Mouse (Mus musculus) liver, embryonic 15.5 days (tissue): Measurements from ENCODE around the gene Rer1. TPM values are rescaled to one million over a fixed set of nuclear protein-coding genes. Genes with fewer than 3 reads are reported as not detected.

ENCODE experiments used
- ATAC-seq: fragments of 200-750 bp; cut with Nextera tagmentation; 2 replicates; pipeline ENCODE4 v1.8.0; 2017; ENCODE audit warnings: moderate number of reproducible peaks, mild to moderate bottlenecking, moderate library complexity; ENCODE audit not compliant: insufficient read depth
- H3K27ac ChIP-seq: fragments of 300-500 bp; sonication (generic); replicated peaks from 2 replicates; pipeline ENCODE4 v1.5.1; 2015; ENCODE audit warnings: mild to moderate bottlenecking, inconsistent platforms
- H3K27me3 ChIP-seq: fragments of 300-500 bp; sonication (generic); 2 replicates; pipeline ENCODE4 v1.6.1; 2015; ENCODE audit warnings: mild to moderate bottlenecking, inconsistent platforms
- H3K36me3 ChIP-seq: fragments of 300-500 bp; sonication (generic); replicated peaks from 2 replicates; pipeline ENCODE4 v1.6.1; 2015; ENCODE audit warnings: moderate library complexity, mild to moderate bottlenecking, inconsistent platforms
- H3K4me1 ChIP-seq: fragments of 300-500 bp; sonication (generic); replicated peaks from 2 replicates; pipeline ENCODE4 v1.6.1; 2015; ENCODE audit warnings: inconsistent platforms
- H3K4me2 ChIP-seq: fragments of 300-500 bp; sonication (generic); 2 replicates; pipeline ENCODE4 v1.6.1; 2015; ENCODE audit warnings: moderate library complexity, mild to moderate bottlenecking, inconsistent platforms
- H3K4me3 ChIP-seq: fragments of 300-500 bp; sonication (generic); replicated peaks from 2 replicates; pipeline ENCODE4 v1.5.1; 2015; ENCODE audit warnings: mild to moderate bottlenecking, inconsistent platforms
- H3K9ac ChIP-seq: fragments of 300-500 bp; sonication (generic); 2 replicates; pipeline ENCODE4 v1.6.1; 2015; ENCODE audit warnings: moderate library complexity, mild to moderate bottlenecking, inconsistent platforms
- H3K9me3 ChIP-seq: fragments of 300-500 bp; sonication (generic); replicated peaks from 2 replicates; pipeline ENCODE4 v1.6.1; 2016; ENCODE audit warnings: inconsistent platforms
- WGBS: fragments of 180-500 bp; shearing (Covaris S2); methylation state at CpG from one replicate; pipeline ENCODE4 v1.1.7; 2015; ENCODE audit warnings: mixed read lengths; ENCODE audit not compliant: insufficient replicate concordance; 5-methylcytosine and 5-hydroxymethylcytosine counted together
- polyA plus RNA-seq: library from polyadenylated mRNA; unstranded; fragments of >200 nt; fragmentation: Nextera tagmentation; extraction: Ambion mirVana; gene quantifications from 2 replicates; pipeline ENCODE4 v1.2.1, GENCODE M21; 2015

The Rer1 gene
- polyA plus RNA-seq, 1 experiment from 2014 or later: 81.0 TPM

GRCm38 (mm10) chr4:155109471-155109870 is 23.3 kb upstream of the Rer1 start:
- Histone ChIP-seq H3K4me2 (no peak overlapping the region), H3K4me1 (peaks cover 7% of the 10 kb centered on the region), H3K9me3 (no peaks in the 10 kb centered on the region), H3K36me3 (no peaks in the 10 kb centered on the region), H3K4me3 (no peak overlapping the region), H3K27me3 (no peaks in the 10 kb centered on the region), H3K9ac (no peak overlapping the region), H3K27ac (no peak overlapping the region)
- no peak for ATAC-seq
- WGBS: 74% methylated on average over 5 of the region's 5 CpGs

DNA sequence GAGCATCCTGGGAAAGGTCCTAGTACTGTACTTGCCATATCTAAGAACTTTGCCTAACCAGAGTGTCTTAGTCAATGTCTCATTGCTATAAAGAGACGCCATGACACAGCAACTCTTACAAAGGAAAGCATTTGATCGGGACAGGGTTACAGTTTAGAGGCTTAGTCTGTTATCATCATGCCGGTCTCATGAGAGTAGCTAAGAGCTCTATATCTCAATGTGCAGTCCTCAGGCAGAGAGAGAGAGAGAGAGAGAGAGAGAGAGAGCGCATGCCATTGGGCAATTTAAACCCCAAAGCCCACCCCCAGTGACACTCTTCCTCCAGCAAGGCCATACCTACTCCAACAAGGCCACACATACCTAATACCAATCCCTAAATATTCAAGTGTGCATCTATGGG is 21.7 kb upstream of the Rer1 start:
- peaks cover 7% of the 10 kb centered on the region for H3K4me1 ChIP-seq
- no peak overlapping the region for H3K9ac ChIP-seq
- WGBS: 35% methylated on average over 4 of the region's 4 CpGs
- ATAC-seq: peak; percentile 74
- no peak overlapping the region for H3K4me3 ChIP-seq
- no peaks in the 10 kb centered on the region for H3K9me3 ChIP-seq
- 0 out of 2 replicates have a peak overlapping the region, but pooled peaks have one; percentile 19 for H3K27ac ChIP-seq
- H3K4me2 ChIP-seq: no peak overlapping the region
- H3K27me3 ChIP-seq: no peaks in the 10 kb centered on the region
- no peaks in the 10 kb centered on the region for H3K36me3 ChIP-seq

DNA sequence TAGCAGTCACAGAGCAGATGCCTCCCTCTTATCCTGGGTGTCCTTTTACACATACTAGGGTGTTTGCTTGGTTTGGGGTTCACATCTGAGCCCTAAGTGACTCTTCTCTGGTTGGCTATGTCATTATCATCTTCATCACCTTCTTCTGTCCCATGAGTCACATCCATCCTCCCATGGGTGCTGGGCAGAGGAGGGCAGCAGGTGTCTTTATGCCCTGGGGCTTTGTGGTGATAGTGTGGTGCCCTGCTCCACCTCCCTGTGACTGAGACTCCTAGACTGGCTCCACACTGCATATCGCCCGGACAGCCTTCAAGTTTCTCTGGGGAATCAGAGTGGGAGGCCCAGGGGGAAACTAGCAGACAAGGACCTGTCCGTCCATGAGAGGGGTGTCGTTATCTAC is 12.4 kb upstream of the Rer1 start:
- no peaks in the 10 kb centered on the region for H3K27me3 ChIP-seq
- no peaks in the 10 kb centered on the region for H3K9me3 ChIP-seq
- 50% methylated on average over 4 of the region's 4 CpGs for WGBS
- H3K4me3 ChIP-seq: no peak overlapping the region
- no peak for ATAC-seq
- H3K4me2 ChIP-seq: no peak overlapping the region
- H3K27ac ChIP-seq: no peak overlapping the region
- H3K4me1 ChIP-seq: no peaks in the 10 kb centered on the region
- no peak overlapping the region for H3K9ac ChIP-seq
- H3K36me3 ChIP-seq: no peaks in the 10 kb centered on the region

GRCm38 (mm10) chr4:155097452-155097851 is 11.3 kb upstream of the Rer1 start:
- H3K27me3 ChIP-seq: no peaks in the 10 kb centered on the region
- H3K9ac ChIP-seq: no peak overlapping the region
- H3K27ac ChIP-seq: no peak overlapping the region
- WGBS: 47% methylated on average over 6 of the region's 6 CpGs
- no peak for ATAC-seq
- no peak overlapping the region for H3K4me2 ChIP-seq
- H3K4me3 ChIP-seq: no peak overlapping the region
- H3K36me3 ChIP-seq: no peaks in the 10 kb centered on the region
- H3K9me3 ChIP-seq: no peaks in the 10 kb centered on the region
- H3K4me1 ChIP-seq: no peaks in the 10 kb centered on the region

GRCm38 (mm10) chr4:155095967-155096366 is 9.8 kb upstream of the Rer1 start:
- 70% methylated on average over 8 of the region's 8 CpGs for WGBS

DNA sequence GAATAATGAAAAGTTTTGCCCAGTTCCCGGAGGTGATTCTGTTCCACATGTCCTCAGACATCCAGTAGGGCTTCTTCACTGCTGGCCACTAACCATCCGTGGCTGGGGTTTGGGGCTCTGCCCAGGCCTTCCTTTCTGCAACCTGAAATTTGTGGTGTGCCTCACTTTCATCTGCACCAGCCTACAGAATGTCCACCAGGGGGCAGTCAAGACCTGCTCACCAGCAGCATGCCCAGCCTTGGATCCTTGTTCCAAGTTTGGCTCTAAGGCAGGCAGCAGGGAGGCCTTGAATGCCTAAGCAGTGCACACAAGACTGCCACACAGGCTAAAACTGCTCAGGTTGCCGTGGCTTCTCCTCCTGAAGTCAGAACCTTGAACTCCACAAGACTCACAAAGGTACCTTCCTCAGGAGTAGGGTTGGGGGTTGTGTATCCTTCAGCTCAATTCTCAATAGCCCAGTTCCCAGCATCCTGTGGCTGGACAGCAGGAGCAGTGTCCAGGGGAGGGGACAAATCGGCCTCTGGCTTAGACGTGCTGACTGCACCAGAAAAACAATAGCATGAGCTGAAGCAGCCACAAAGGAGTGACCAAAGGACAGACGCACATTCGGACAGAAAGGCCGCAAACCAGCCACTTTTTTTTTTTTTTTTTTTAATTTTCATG is 9.2 kb upstream of the Rer1 start:
- H3K27me3 ChIP-seq: no peaks in the 10 kb centered on the region
- H3K27ac ChIP-seq: no peak overlapping the region
- no peak overlapping the region for H3K4me2 ChIP-seq
- H3K36me3 ChIP-seq: no peaks in the 10 kb centered on the region
- no peaks in the 10 kb centered on the region for H3K9me3 ChIP-seq
- no peak overlapping the region for H3K4me3 ChIP-seq
- peak; percentile 35; the same call in 1 of the 2 replicates for ATAC-seq
- 44% methylated on average over 8 of the region's 8 CpGs for WGBS
- no peaks in the 10 kb centered on the region for H3K4me1 ChIP-seq
- H3K9ac ChIP-seq: no peak overlapping the region

More at GRCm38 (mm10) chr4:155095967-155096366, 9.8 kb upstream of the Rer1 start:
- H3K9ac ChIP-seq: no peak overlapping the region
- H3K36me3 ChIP-seq: no peaks in the 10 kb centered on the region
- no peaks in the 10 kb centered on the region for H3K4me1 ChIP-seq
- H3K27me3 ChIP-seq: no peaks in the 10 kb centered on the region
- no peak overlapping the region for H3K4me3 ChIP-seq
- no peak for ATAC-seq
- H3K9me3 ChIP-seq: no peaks in the 10 kb centered on the region
- no peak overlapping the region for H3K27ac ChIP-seq
- H3K4me2 ChIP-seq: no peak overlapping the region

GRCm38 (mm10) chr4:155094565-155094964 is 8.4 kb upstream of the Rer1 start:
- Histone ChIP-seq H3K9me3 (no peaks in the 10 kb centered on the region), H3K4me1 (no peaks in the 10 kb centered on the region), H3K4me2 (no peak overlapping the region), H3K36me3 (no peaks in the 10 kb centered on the region), H3K4me3 (no peak overlapping the region), H3K27ac (no peak overlapping the region), H3K27me3 (no peaks in the 10 kb centered on the region), H3K9ac (no peak overlapping the region)
- ATAC-seq: peak; percentile 47; the same call in 1 of the 2 replicates
- WGBS: 57% methylated on average over 3 of the region's 3 CpGs

DNA sequence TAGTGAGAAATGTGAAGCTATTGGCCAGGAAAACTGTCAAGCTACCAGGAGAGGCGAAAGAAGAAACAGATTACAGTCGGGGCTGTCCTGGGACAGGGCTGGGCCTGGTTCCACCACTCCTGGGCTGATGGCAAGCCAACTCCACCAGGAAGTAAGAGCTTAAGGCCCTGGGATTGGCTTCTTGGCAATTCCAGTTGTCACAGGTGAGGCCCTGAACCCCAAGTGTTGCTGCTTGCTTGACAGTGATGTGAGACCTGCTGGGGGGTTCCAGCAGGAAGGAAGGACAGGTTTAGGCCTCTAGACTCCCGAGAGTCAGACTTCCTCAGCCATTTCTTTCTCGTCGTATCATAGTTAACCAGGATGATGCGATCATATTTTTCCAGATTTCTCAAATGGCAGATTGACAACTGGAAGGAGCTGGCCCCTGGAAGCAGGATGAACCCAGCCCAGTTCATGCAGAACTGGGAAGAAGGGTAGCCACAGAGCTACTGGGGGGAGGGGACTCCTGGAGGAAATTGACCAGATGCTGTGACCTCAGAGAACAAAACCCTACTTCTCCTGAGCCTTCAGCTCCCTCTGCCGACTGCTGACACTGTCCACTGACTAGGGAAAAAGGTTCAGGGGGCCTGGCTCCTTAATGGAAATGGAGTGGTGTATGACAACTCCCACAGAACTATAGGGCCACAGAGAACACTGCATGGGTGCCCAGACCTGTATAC is 7.4 kb upstream of the Rer1 start:
- no peak overlapping the region for H3K27ac ChIP-seq
- no peak overlapping the region for H3K4me3 ChIP-seq
- H3K36me3 ChIP-seq: no peaks in the 10 kb centered on the region
- no peaks in the 10 kb centered on the region for H3K27me3 ChIP-seq
- ATAC-seq: no peak
- no peaks in the 10 kb centered on the region for H3K4me1 ChIP-seq
- H3K9me3 ChIP-seq: no peaks in the 10 kb centered on the region
- no peak overlapping the region for H3K9ac ChIP-seq
- no peak overlapping the region for H3K4me2 ChIP-seq
- 53% methylated on average over 7 of the region's 7 CpGs for WGBS

DNA sequence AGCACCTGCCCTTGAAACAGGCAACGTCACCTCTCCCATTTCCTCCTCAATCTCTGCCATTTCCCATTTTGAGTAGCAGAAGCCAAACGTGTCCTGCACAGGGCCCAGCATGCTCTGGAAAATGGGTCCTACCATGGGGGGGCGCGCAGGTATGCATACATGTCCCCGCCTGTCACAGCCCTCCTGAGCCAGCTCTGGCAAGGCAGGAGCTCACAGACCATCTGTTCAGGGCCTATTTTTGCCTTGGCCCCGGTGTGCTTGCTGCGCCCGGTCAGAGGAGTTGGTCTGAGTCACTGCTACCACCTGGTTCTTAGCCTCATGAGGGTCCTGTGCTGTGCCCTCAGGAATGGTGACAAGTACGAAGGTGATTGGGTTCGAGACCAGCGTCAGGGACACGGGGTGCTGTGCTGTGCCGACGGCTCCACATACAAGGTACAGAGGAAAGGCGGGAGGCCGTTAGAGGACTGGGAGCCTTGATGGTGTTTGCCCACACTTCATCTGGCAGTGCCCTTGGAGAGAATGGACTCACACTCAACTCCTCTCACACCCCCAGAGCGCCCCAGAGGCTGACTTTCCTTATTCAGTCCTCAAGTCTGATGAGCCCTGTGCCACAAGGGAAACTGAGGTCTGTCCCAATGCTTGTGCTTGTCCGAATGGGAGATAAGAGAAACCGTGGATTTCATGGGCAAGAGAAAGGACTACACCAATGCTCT is 6.7 kb upstream of the Rer1 start:
- H3K4me1 ChIP-seq: no peaks in the 10 kb centered on the region
- WGBS: 77% methylated on average over 19 of the region's 19 CpGs
- H3K9ac ChIP-seq: no peak overlapping the region
- no peaks in the 10 kb centered on the region for H3K9me3 ChIP-seq
- no peak overlapping the region for H3K4me3 ChIP-seq
- H3K4me2 ChIP-seq: no peak overlapping the region
- ATAC-seq: no peak
- no peak overlapping the region for H3K27ac ChIP-seq
- no peaks in the 10 kb centered on the region for H3K36me3 ChIP-seq
- H3K27me3 ChIP-seq: no peaks in the 10 kb centered on the region

- no peak overlapping the region for H3K4me2 ChIP-seq
- H3K9ac ChIP-seq: no peak overlapping the region
- no peaks in the 10 kb centered on the region for H3K36me3 ChIP-seq
- no peak for ATAC-seq
- peaks cover 13% of the 10 kb centered on the region for H3K4me1 ChIP-seq
- no peak overlapping the region for H3K4me3 ChIP-seq
- H3K27ac ChIP-seq: no peak overlapping the region
- 79% methylated on average over 13 of the region's 13 CpGs for WGBS
- H3K9me3 ChIP-seq: no peaks in the 10 kb centered on the region
- no peaks in the 10 kb centered on the region for H3K27me3 ChIP-seq
These were observed 4.7 kb upstream of the Rer1 start for GRCm38 (mm10) chr4:155090688-155091449.

DNA sequence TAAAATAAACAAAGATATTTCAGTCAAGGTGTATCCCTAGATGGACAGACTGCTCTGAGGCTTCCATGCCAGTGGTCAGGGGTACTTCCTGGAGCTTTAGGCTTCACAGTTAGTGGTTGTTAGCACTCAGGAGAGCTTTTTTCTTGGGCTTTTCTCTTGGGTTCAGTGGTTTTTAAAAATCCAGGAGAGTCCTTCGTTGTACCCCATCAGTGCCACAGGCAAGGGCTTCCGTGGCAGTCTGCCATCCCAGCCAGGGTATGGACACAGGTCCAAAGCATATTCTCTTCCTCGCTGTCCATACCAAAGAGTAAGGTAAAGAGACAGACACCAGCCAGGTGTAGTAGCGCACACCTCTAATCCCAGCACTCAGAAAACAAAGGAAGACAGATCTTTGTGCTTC is 4.0 kb upstream of the Rer1 start:
- WGBS: 82% methylated on average over 4 of the region's 4 CpGs
- H3K27me3 ChIP-seq: no peaks in the 10 kb centered on the region
- H3K9me3 ChIP-seq: no peaks in the 10 kb centered on the region
- no peaks in the 10 kb centered on the region for H3K36me3 ChIP-seq
- no peak overlapping the region for H3K4me2 ChIP-seq
- no peak overlapping the region for H3K9ac ChIP-seq
- peaks cover 19% of the 10 kb centered on the region for H3K4me1 ChIP-seq
- no peak overlapping the region for H3K27ac ChIP-seq
- no peak overlapping the region for H3K4me3 ChIP-seq
- ATAC-seq: no peak
